Mouse (Mus musculus): ENCODE measurements around the gene Fezf1.

DNA sequence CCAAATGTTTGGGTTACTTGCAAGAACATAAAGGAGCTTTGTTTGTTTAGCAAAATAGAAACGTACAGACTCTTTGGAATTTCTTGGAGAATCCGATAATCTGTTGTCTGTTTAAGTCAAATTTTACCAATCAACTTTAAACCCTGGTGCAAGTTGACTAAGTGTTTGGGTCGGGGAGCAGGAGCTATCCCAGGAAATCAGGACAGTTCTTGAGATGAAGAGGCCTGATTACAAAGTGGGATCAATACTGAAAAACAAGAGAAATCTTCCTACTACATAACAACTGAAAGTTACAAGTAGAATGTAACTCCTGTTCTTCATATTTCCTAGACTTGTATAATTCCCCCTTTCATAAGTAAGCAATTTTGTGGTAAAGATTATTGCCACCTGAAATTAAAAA is 3.3 kb upstream of the Fezf1 start:
- TF ChIP-seq MAFK (IDR thresholded peaks at IDR 0.05; ENCODE audit: insufficient read depth, low read depth, low read length), result no peak
- TF ChIP-seq HCFC1 (IDR thresholded peaks at IDR 0.05; ENCODE audit: borderline replicate concordance, insufficient read depth, low read length), result no peak
- no peak for TF ChIP-seq ZNF384 (IDR thresholded peaks at IDR 0.05; ENCODE audit: low read depth, low read length)
